Mouse (Mus musculus): Measurements from ENCODE around the gene Banp. TPM values are rescaled to one million over a fixed set of nuclear protein-coding genes. Genes with fewer than 3 reads are reported as not detected.

The Banp gene
- polyA plus RNA-seq, 1 experiment from 2014 or later, result 23.1 TPM

DNA sequence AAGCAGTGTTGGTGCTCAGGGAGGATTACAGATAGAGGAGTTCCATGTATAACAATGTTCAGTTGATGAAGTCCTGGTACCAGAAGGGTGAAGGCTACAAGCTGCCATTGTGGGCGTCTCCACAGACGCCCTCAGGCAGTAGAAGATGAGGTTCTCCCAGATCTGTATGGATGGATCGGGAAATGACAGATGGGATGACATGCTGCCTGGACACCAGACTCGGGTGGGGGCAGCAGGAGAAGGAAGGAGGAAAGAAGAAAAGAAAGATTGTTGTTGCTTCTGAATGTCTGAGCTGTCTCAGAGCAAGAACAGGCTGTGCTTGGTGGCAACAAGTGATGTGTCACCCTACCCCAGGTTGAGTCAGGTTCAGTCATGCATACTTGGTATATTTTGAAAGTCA is 78.6 kb downstream of the Banp start:
- WGBS, result 81% methylated on average over 4 of the region's 4 CpGs
- Histone ChIP-seq H3K27ac (no peak overlapping the region), H3K27me3 (ENCODE audit: insufficient read depth, low read length) (no peaks in the 10 kb centered on the region), H3K9ac (ENCODE audit: low read depth, low read length) (no peak overlapping the region), H3K4me2 (ENCODE audit: low read length) (no peak overlapping the region), H3K36me3 (ENCODE audit: insufficient read depth, low read length) (peaks cover 18% of the 10 kb centered on the region; the same call in 1 of the 2 replicates), H3K9me3 (replicated peaks; ENCODE audit: low read length) (no peaks in the 10 kb centered on the region), H3K4me1 (replicated peaks; ENCODE audit: insufficient read depth, low read length) (no peaks in the 10 kb centered on the region), H3K4me3 (replicated peaks; ENCODE audit: low read depth, low read length) (no peak overlapping the region)
- no peak for TF ChIP-seq CTCF (IDR thresholded peaks at IDR 0.05; ENCODE audit: low read depth)
- DNase-seq (ENCODE audit: low spot score) (no peak), ATAC-seq (replicated peaks; ENCODE audit: low FRiP score, low read depth) (no peak)

DNA sequence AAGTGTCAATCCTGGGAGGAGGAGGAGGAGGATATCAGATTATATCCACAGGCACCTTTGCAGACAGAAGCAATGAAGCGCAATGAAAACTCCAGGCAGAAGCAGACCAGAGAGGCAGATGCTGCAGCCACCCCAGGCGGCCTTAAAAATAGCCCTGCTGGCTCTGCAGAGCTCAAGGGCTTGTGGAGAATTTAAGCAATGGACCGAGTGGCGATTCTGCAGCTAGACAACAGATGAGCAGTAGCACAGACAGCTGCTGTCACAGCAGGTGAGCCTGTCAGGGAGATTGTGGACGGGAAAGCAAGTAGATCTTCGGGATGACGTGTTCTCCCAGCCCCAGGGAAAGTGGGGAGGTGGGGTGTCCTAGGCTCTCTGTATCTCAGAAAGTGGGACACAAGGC is 81.4 kb downstream of the Banp start:
- Histone ChIP-seq H3K4me2 (ENCODE audit: low read length) (no peak overlapping the region), H3K9me3 (replicated peaks; ENCODE audit: low read length) (no peaks in the 10 kb centered on the region), H3K27me3 (ENCODE audit: insufficient read depth, low read length) (no peaks in the 10 kb centered on the region), H3K9ac (ENCODE audit: low read depth, low read length) (no peak overlapping the region), H3K27ac (no peak overlapping the region), H3K4me1 (replicated peaks; ENCODE audit: insufficient read depth, low read length) (no peaks in the 10 kb centered on the region), H3K36me3 (ENCODE audit: insufficient read depth, low read length) (peaks cover 10% of the 10 kb centered on the region; the same call in 1 of the 2 replicates), H3K4me3 (replicated peaks; ENCODE audit: low read depth, low read length) (no peak overlapping the region)
- no peak for ATAC-seq (replicated peaks; ENCODE audit: low FRiP score, low read depth)
- TF ChIP-seq CTCF (IDR thresholded peaks at IDR 0.05; ENCODE audit: low read depth), result no peak
- DNase-seq (ENCODE audit: low spot score), result peak; percentile 45
- 34% methylated on average over 7 of the region's 7 CpGs for WGBS

DNA sequence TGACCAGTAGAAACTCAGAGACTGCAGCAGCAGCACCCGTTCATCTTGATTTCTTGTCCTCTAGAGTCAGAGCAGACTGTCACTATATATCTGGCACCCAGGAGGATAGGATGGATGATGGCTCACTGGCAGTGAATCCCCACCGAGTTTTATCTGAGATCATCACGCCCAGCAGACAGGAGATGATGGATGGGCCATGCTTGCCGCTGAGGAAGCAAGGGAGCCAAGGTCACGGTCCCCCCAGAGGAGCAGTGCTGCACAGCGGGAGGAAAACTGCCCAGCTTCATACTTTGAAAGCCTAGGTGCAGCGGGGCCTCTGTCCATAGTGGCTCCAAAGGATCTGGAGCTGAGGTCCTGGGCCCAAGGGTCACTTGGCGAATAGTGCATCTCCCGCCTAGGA is 83.2 kb downstream of the Banp start:
- peak; percentile 36 for DNase-seq (ENCODE audit: low spot score)
- Histone ChIP-seq H3K27me3 (ENCODE audit: insufficient read depth, low read length) (no peaks in the 10 kb centered on the region), H3K27ac (no peak overlapping the region), H3K9ac (ENCODE audit: low read depth, low read length) (no peak overlapping the region), H3K4me2 (ENCODE audit: low read length) (no peak overlapping the region), H3K4me1 (replicated peaks; ENCODE audit: insufficient read depth, low read length) (no peaks in the 10 kb centered on the region), H3K4me3 (replicated peaks; ENCODE audit: low read depth, low read length) (no peak overlapping the region), H3K9me3 (replicated peaks; ENCODE audit: low read length) (no peaks in the 10 kb centered on the region), H3K36me3 (ENCODE audit: insufficient read depth, low read length) (no peaks in the 10 kb centered on the region)
- no peak for TF ChIP-seq CTCF (IDR thresholded peaks at IDR 0.05; ENCODE audit: low read depth)
- ATAC-seq (replicated peaks; ENCODE audit: low FRiP score, low read depth), result no peak
- WGBS, result 22% methylated on average over 9 of the region's 9 CpGs

DNA sequence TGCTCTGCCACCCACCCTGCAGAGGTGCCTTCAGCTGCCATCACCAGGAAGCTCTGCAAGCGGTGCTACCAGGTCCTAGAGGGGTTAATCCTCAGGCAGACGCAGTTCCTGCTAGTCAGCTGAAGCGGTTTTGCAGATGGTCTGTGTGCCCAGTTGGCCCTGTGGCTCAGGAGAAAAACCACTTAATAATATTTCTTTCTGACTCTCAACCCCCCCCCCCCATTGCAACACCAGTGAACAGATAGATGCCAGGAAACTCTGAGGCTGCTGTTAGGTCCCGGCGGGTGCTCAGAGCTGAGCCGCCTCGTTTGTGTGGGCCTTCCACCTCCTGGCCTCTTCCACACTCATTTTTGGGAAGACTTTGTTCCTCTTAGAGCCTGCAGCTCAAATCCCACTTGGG is 86.0 kb downstream of the Banp start:
- H3K4me2 ChIP-seq (ENCODE audit: low read length), result no peak overlapping the region
- no peak overlapping the region for H3K27ac ChIP-seq
- no peaks in the 10 kb centered on the region for H3K36me3 ChIP-seq (ENCODE audit: insufficient read depth, low read length)
- WGBS, result 66% methylated on average over 7 of the region's 7 CpGs
- DNase-seq (ENCODE audit: low spot score) (no peak), ATAC-seq (replicated peaks; ENCODE audit: low FRiP score, low read depth) (no peak)
- H3K9ac ChIP-seq (ENCODE audit: low read depth, low read length), result no peak overlapping the region
- no peak for TF ChIP-seq CTCF (IDR thresholded peaks at IDR 0.05; ENCODE audit: low read depth)
- no peaks in the 10 kb centered on the region for H3K4me1 ChIP-seq (replicated peaks; ENCODE audit: insufficient read depth, low read length)
- H3K4me3 ChIP-seq (replicated peaks; ENCODE audit: low read depth, low read length), result no peak overlapping the region
- no peaks in the 10 kb centered on the region for H3K27me3 ChIP-seq (ENCODE audit: insufficient read depth, low read length)
- no peaks in the 10 kb centered on the region for H3K9me3 ChIP-seq (replicated peaks; ENCODE audit: low read length)

DNA sequence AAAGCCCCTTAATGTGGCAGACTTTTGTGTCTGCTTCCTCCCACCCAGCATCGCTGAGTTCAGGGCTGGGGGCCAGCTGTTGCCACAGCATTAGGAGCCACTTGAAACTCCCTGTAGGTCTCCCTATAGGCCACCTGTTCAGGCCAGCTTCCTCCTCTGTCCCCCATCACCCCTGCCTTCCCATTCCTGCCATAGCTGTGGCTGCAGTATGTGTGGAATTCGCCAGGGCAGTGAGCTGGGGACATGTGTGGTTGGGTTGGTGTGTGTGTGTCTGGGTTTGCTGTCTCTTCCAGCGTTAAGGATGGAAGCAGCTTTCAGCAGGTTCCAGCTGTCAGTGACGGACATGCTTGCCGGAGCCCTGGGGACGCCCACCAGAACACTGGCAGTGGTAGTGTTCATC is 86.8 kb downstream of the Banp start:
- no peak overlapping the region for H3K4me3 ChIP-seq (replicated peaks; ENCODE audit: low read depth, low read length)
- no peak for TF ChIP-seq CTCF (IDR thresholded peaks at IDR 0.05; ENCODE audit: low read depth)
- no peaks in the 10 kb centered on the region for H3K36me3 ChIP-seq (ENCODE audit: insufficient read depth, low read length)
- ATAC-seq (replicated peaks; ENCODE audit: low FRiP score, low read depth) (no peak), DNase-seq (ENCODE audit: low spot score) (no peak)
- H3K4me2 ChIP-seq (ENCODE audit: low read length), result no peak overlapping the region
- H3K9ac ChIP-seq (ENCODE audit: low read depth, low read length), result no peak overlapping the region
- H3K9me3 ChIP-seq (replicated peaks; ENCODE audit: low read length), result no peaks in the 10 kb centered on the region
- WGBS, result 69% methylated on average over 6 of the region's 6 CpGs
- H3K27me3 ChIP-seq (ENCODE audit: insufficient read depth, low read length), result no peaks in the 10 kb centered on the region
- H3K4me1 ChIP-seq (replicated peaks; ENCODE audit: insufficient read depth, low read length), result no peaks in the 10 kb centered on the region
- no peak overlapping the region for H3K27ac ChIP-seq

DNA sequence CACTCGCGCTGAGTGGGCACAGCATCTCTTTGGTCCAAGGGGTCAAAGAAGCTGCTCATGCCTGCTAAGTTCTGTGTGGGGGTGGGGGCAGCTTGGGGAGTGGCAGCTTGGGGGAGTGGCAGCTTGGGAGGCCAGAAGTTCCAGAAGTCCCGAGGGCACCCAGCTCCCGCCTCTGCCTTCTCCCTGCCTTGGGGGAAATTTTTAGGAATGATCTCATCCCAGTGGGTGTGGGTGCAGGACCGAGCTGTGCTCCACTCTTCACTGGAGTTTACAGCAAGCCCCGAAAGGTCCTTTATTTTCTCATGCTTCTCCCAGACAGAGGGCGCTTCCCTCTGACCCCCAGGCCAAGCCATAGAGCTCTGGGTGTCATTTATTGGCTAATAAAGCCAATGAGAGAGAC is 87.7 kb downstream of the Banp start:
- no peak for TF ChIP-seq CTCF (IDR thresholded peaks at IDR 0.05; ENCODE audit: low read depth)
- Histone ChIP-seq H3K27ac (no peak overlapping the region), H3K4me2 (ENCODE audit: low read length) (no peak overlapping the region), H3K4me3 (replicated peaks; ENCODE audit: low read depth, low read length) (no peak overlapping the region), H3K4me1 (replicated peaks; ENCODE audit: insufficient read depth, low read length) (no peaks in the 10 kb centered on the region), H3K36me3 (ENCODE audit: insufficient read depth, low read length) (no peaks in the 10 kb centered on the region), H3K9ac (ENCODE audit: low read depth, low read length) (no peak overlapping the region), H3K9me3 (replicated peaks; ENCODE audit: low read length) (no peaks in the 10 kb centered on the region), H3K27me3 (ENCODE audit: insufficient read depth, low read length) (no peaks in the 10 kb centered on the region)
- DNase-seq (ENCODE audit: low spot score) (no peak), ATAC-seq (replicated peaks; ENCODE audit: low FRiP score, low read depth) (no peak)
- 30% methylated on average over 7 of the region's 7 CpGs for WGBS

DNA sequence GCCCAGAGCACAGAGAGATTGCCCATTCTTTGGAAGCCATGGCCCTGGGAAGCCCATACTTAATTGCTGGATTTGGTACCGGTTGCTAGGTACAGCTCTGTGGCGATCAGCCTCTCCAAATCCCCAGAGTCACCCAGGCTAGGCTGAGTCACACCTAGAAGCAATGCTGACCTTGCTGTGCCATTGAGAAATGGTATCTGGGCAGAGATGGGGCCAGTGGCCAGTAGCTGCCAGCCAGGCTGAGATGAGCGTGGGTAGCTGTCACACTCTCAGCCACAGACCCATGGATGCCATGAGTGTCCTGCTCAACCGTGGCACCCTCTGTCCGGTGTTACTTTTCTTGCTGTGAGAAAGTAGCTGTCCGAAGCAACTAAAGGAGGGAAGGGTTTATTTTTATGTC is 88.5 kb downstream of the Banp start:
- no peak overlapping the region for H3K9ac ChIP-seq (ENCODE audit: low read depth, low read length)
- ATAC-seq (replicated peaks; ENCODE audit: low FRiP score, low read depth) (no peak), DNase-seq (ENCODE audit: low spot score) (no peak)
- no peak overlapping the region for H3K27ac ChIP-seq
- TF ChIP-seq CTCF (IDR thresholded peaks at IDR 0.05; ENCODE audit: low read depth), result no peak
- H3K9me3 ChIP-seq (replicated peaks; ENCODE audit: low read length), result no peaks in the 10 kb centered on the region
- no peaks in the 10 kb centered on the region for H3K36me3 ChIP-seq (ENCODE audit: insufficient read depth, low read length)
- H3K4me2 ChIP-seq (ENCODE audit: low read length), result no peak overlapping the region
- H3K4me3 ChIP-seq (replicated peaks; ENCODE audit: low read depth, low read length), result no peak overlapping the region
- no peaks in the 10 kb centered on the region for H3K4me1 ChIP-seq (replicated peaks; ENCODE audit: insufficient read depth, low read length)
- WGBS, result 92% methylated on average over 6 of the region's 6 CpGs
- no peaks in the 10 kb centered on the region for H3K27me3 ChIP-seq (ENCODE audit: insufficient read depth, low read length)

Data from kidney, postnatal 0 days (tissue).